Mouse (Mus musculus) midbrain, embryonic 10.5 days (tissue): Measurements from ENCODE around the gene Mybpc3. TPM values are rescaled to one million over a fixed set of nuclear protein-coding genes. Genes with fewer than 3 reads are reported as not detected.

Experiments
- DNase-seq: peaks from one replicate; pipeline ENCODE4 v3.0.0-alpha.2; 2017; ENCODE audit warnings: low spot score
- H3K27ac ChIP-seq: fragments of 300-500 bp; sonication (generic); replicated peaks from 2 replicates; pipeline ENCODE4 v1.5.1; 2016; ENCODE audit warnings: mild to moderate bottlenecking
- H3K27me3 ChIP-seq: fragments of 300-500 bp; sonication (generic); 2 replicates; pipeline ENCODE4 v1.6.1; 2016; ENCODE audit warnings: low read depth, mild to moderate bottlenecking; ENCODE audit not compliant: poor library complexity, severe bottlenecking
- H3K36me3 ChIP-seq: fragments of 300-500 bp; sonication (generic); 2 replicates; pipeline ENCODE4 v1.6.1; 2016; ENCODE audit warnings: mild to moderate bottlenecking, moderate library complexity
- H3K4me1 ChIP-seq: fragments of 300-500 bp; sonication (generic); 2 replicates; pipeline ENCODE4 v1.6.1; 2016
- H3K4me3 ChIP-seq: fragments of 300-500 bp; sonication (generic); 2 replicates; pipeline ENCODE4 v1.5.1; 2016; ENCODE audit warnings: mild to moderate bottlenecking, moderate library complexity
- H3K9me3 ChIP-seq: fragments of 300-500 bp; sonication (generic); replicated peaks from 2 replicates; pipeline ENCODE4 v1.6.1; 2016; ENCODE audit warnings: mild to moderate bottlenecking
- WGBS: fragments of 180-500 bp; shearing (Covaris S2); methylation state at CpG from one replicate; pipeline ENCODE4 v1.1.7; 2016; 5-methylcytosine and 5-hydroxymethylcytosine counted together
- polyA plus RNA-seq: library from polyadenylated mRNA; unstranded; fragments of >200 nt; fragmentation: Nextera tagmentation; extraction: Ambion mirVana; gene quantifications from 2 replicates; pipeline ENCODE4 v1.2.1, GENCODE M21; 2016

The Mybpc3 gene
- polyA plus RNA-seq, 1 experiment from 2014 or later = 0.02 TPM

GRCm38 (mm10) chr2:91081775-91082695, 35.9 kb upstream of the Mybpc3 start, which contains the start of gene Spi1:
TSS of gene Spi1 (plus strand) at chr2:91082390.
- no peaks in the 10 kb centered on the region for H3K9me3 ChIP-seq
- peaks cover 25% of the 10 kb centered on the region for H3K4me1 ChIP-seq
- H3K36me3 ChIP-seq = no peaks in the 10 kb centered on the region
- peaks cover 9% of the 10 kb centered on the region; the same call in 1 of the 2 replicates for H3K27me3 ChIP-seq
- no peak within 1 kb of the TSS for H3K4me3 ChIP-seq
- peak within 1 kb of the TSS; percentile 28; the same call in 1 of the 2 replicates for H3K27ac ChIP-seq
- WGBS = 84% methylated on average over 13 of the region's 13 CpGs
- no peak for DNase-seq

- 75% methylated on average over 11 of the region's 11 CpGs for WGBS
- H3K27me3 ChIP-seq = peaks cover 1% of the 10 kb centered on the region; the same call in 1 of the 2 replicates
- peak overlapping the region; percentile 28; the same call in 1 of the 2 replicates for H3K27ac ChIP-seq
- no peak overlapping the region for H3K4me3 ChIP-seq
- no peak for DNase-seq
- peaks cover 25% of the 10 kb centered on the region for H3K4me1 ChIP-seq
- no peaks in the 10 kb centered on the region for H3K9me3 ChIP-seq
- H3K36me3 ChIP-seq = no peaks in the 10 kb centered on the region
Observed at GRCm38 (mm10) chr2:91082844-91083243, 35.1 kb upstream of the Mybpc3 start.

- H3K36me3 ChIP-seq = no peaks in the 10 kb centered on the region
- DNase-seq = no peak
- WGBS = 56% methylated on average over 1 of the region's 1 CpGs
- H3K27me3 ChIP-seq = no peaks in the 10 kb centered on the region
- peak overlapping the region; percentile 28; the same call in 1 of the 2 replicates for H3K27ac ChIP-seq
- no peaks in the 10 kb centered on the region for H3K9me3 ChIP-seq
- no peak overlapping the region for H3K4me3 ChIP-seq
- peaks cover 19% of the 10 kb centered on the region for H3K4me1 ChIP-seq
Observed at GRCm38 (mm10) chr2:91083366-91083940, 34.5 kb upstream of the Mybpc3 start.

GRCm38 (mm10) chr2:91084179-91084820, 33.6 kb upstream of the Mybpc3 start:
- Histone ChIP-seq H3K9me3 (no peaks in the 10 kb centered on the region), H3K27me3 (no peaks in the 10 kb centered on the region), H3K4me1 (peaks cover 11% of the 10 kb centered on the region), H3K36me3 (no peaks in the 10 kb centered on the region), H3K27ac (no peak overlapping the region), H3K4me3 (no peak overlapping the region)
- DNase-seq = no peak
- WGBS = 89% methylated on average over 15 of the region's 15 CpGs

GRCm38 (mm10) chr2:91085494-91086391, 32.2 kb upstream of the Mybpc3 start:
- 87% methylated on average over 14 of the region's 14 CpGs for WGBS
- Histone ChIP-seq H3K4me1 (peaks cover 9% of the 10 kb centered on the region), H3K4me3 (no peak overlapping the region), H3K27me3 (no peaks in the 10 kb centered on the region), H3K9me3 (no peaks in the 10 kb centered on the region), H3K27ac (peak overlapping the region; percentile 63), H3K36me3 (no peaks in the 10 kb centered on the region)
- DNase-seq = no peak

- Histone ChIP-seq H3K4me1 (peaks cover 9% of the 10 kb centered on the region), H3K9me3 (no peaks in the 10 kb centered on the region), H3K36me3 (no peaks in the 10 kb centered on the region), H3K4me3 (no peak overlapping the region), H3K27ac (peak overlapping the region; percentile 63), H3K27me3 (no peaks in the 10 kb centered on the region)
- WGBS = 65% methylated on average over 9 of the region's 9 CpGs
- DNase-seq = no peak
Observed at GRCm38 (mm10) chr2:91086392-91087237, 31.3 kb upstream of the Mybpc3 start.

- Histone ChIP-seq H3K4me3 (no peak overlapping the region), H3K36me3 (no peaks in the 10 kb centered on the region), H3K27me3 (no peaks in the 10 kb centered on the region), H3K4me1 (peaks cover 9% of the 10 kb centered on the region), H3K27ac (no peak overlapping the region), H3K9me3 (no peaks in the 10 kb centered on the region)
- no peak for DNase-seq
- 89% methylated on average over 9 of the region's 9 CpGs for WGBS
Observed at GRCm38 (mm10) chr2:91087453-91087852, 30.5 kb upstream of the Mybpc3 start.

- Histone ChIP-seq H3K4me3 (no peak overlapping the region), H3K27ac (no peak overlapping the region), H3K9me3 (no peaks in the 10 kb centered on the region), H3K4me1 (peaks cover 9% of the 10 kb centered on the region), H3K27me3 (no peaks in the 10 kb centered on the region), H3K36me3 (no peaks in the 10 kb centered on the region)
- no peak for DNase-seq
- 85% methylated on average over 9 of the region's 9 CpGs for WGBS
Observed at GRCm38 (mm10) chr2:91088987-91089386, 29.0 kb upstream of the Mybpc3 start.

GRCm38 (mm10) chr2:91090208-91090607, 27.7 kb upstream of the Mybpc3 start:
- Histone ChIP-seq H3K27ac (no peak overlapping the region), H3K4me3 (no peak overlapping the region), H3K36me3 (no peaks in the 10 kb centered on the region), H3K9me3 (no peaks in the 10 kb centered on the region), H3K4me1 (peaks cover 9% of the 10 kb centered on the region), H3K27me3 (no peaks in the 10 kb centered on the region)
- DNase-seq = no peak
- WGBS = 83% methylated on average over 6 of the region's 6 CpGs

- Histone ChIP-seq H3K27me3 (no peaks in the 10 kb centered on the region), H3K9me3 (no peaks in the 10 kb centered on the region), H3K4me1 (peaks cover 8% of the 10 kb centered on the region), H3K27ac (no peak overlapping the region), H3K4me3 (no peak overlapping the region), H3K36me3 (no peaks in the 10 kb centered on the region)
- no peak for DNase-seq
- WGBS = 79% methylated on average over 6 of the region's 6 CpGs
Observed at GRCm38 (mm10) chr2:91090827-91091226, 27.1 kb upstream of the Mybpc3 start.

GRCm38 (mm10) chr2:91096524-91096923, 21.4 kb upstream of the Mybpc3 start:
- Histone ChIP-seq H3K36me3 (no peaks in the 10 kb centered on the region), H3K4me3 (no peak overlapping the region), H3K27ac (no peak overlapping the region), H3K27me3 (no peaks in the 10 kb centered on the region), H3K9me3 (no peaks in the 10 kb centered on the region), H3K4me1 (peaks cover 9% of the 10 kb centered on the region)
- WGBS = 68% methylated on average over 14 of the region's 14 CpGs
- no peak for DNase-seq
